Mouse (Mus musculus): ENCODE results near the gene Dnah17.
A peak's percentile ranks its signal among the peaks of the same experiment; 100 is the strongest.

The Dnah17 gene

DNA sequence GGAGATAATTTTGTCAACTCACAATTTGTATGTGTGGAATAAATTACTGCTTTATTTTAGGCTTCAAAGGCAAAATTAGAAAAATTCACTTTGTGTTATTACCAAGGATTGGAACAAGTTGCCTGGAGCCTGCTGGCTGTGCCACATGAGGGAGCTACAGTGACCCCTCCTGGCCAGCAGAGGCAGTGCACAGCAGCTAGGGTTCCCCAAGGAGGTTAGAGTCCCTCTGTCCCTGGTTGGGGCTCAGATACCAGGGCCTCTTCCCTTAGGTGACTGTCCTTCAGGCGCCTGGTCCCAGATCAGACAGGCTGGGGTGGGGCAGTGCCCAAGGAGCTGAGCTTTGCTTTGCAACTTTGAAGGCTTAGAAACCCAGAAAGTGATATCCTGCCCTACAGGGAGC is 108.6 kb downstream of the Dnah17 start:
- DNase-seq (ENCODE audit: low spot score): peak; percentile 35

DNA sequence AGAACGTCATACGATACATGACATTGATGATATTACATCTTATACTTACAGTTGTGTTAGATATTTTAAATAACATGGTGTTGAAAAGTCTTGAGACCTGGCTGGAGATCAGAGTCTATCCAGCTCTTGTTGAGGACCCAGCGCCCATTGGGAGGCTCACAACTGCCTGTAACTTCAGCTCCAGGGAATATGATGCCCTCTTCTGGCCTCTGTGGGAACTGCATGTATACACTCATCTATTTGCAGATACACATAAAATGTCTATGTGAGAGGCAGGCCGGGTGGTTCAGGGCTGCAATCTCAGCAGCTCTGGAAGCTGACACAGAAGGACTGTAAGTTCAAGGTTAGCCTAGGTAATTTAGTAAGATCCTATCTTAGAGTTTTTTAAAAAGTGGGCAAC is 112.1 kb downstream of the Dnah17 start:
- DNase-seq (ENCODE audit: low spot score): no peak

DNA sequence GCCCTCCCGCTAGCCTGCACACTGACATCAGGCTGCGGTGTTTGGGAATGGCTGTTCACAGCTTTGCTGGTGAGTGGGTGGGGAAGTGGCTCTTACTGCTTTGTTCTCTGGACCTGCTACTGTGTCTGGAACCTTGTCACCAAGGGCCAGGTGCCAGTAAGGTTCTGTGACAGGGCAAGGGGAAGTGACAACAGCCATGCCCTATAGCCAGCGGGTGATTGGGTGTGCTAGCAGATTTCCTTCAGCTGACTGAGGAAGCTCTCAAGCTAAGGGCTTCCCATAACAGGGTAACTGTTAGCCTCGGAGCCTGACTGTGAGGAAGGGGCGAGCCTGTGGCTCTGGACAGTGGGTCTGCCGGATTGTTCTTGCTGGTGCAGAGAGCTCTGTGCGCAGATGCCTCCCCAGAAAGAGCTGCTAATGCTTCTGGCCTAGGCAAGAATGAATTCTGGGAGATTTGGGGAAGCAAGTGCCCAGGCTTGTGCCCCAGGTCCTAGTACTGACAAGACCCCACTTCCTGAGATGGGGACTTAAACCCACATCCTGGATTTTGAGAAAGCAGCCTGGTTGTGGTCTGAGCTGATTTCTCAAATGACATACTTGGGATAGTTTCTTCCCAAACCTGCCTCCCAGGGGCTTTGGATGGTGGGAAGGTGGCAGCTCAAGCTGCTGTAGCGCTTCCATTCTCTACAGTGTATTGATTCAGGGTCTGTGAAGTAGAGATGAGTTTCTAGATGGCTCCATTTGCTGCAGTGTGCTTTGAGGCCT is 114.9 kb downstream of the Dnah17 start:
- DNase-seq (ENCODE audit: low spot score): no peak

DNA sequence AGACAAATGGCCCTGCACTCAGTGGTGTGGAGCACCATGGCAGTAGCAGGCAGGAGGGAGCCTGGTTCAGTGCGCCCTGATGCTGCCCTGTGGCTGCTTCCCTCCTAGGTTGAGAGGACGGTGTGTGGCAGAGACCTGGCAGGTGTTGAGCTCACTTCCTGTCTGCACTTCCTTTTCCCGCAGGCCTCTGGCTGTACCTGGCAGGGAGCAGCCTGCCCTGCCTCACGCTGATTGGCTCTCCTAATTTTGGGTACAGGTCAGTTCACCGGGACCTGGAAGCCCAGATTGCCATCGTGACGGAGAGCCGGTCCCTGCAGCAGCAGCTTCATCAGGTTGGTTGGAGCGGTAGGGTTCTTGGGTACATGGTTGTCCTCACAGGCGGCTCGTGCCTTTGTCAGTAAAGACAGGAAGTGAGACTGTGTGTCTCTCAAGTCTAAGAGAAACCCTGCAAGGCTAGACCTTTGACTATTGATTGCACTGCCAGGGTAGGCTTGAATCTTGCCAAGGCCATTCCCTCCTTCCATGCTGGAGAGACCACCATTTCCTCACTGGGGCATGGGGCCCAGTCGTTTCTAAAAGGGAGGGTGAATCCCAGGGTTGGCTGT is 115.9 kb downstream of the Dnah17 start:
- no peak for DNase-seq (ENCODE audit: low spot score)

DNA sequence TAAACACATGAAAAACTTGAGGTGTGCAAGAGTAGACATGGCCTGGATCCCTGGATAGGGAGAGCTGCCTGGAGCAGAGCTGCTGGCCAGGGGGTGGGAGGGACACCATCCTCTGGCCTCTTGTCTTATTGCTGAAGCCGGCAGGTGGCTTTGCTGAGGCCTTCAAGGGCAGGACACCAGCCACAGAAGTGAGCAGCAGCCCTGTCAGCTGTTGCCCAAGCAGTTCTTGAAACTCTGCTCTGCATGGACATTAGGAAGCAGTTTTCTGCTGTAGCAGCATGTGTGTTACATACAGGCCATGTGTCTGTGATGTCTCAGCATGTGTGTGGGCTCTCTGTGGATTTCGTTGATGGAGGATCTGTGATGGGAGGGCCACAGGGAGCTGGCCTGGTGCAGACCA is 117.1 kb downstream of the Dnah17 start:
- DNase-seq (ENCODE audit: low spot score): no peak

DNA sequence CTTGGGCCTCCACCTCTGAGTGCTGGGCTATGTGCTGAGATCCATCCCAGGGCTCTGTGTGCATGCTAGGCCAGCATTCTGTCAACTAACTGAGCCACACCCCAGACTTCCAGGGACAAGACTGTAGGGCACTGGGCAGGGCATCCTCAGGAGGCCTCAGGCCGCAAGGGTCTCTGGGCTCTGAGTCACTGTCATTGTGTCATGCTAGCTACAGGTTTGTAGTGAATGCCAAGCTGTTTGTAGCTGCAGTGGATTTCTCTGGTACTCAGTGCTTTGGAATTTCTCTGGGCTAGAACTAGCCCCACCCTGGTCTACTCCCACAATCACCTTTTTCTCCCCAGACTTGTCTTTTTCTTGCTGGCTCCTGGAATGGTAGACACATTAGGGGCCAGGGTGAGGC is 117.8 kb downstream of the Dnah17 start:
- no peak for DNase-seq (ENCODE audit: low spot score)

DNA sequence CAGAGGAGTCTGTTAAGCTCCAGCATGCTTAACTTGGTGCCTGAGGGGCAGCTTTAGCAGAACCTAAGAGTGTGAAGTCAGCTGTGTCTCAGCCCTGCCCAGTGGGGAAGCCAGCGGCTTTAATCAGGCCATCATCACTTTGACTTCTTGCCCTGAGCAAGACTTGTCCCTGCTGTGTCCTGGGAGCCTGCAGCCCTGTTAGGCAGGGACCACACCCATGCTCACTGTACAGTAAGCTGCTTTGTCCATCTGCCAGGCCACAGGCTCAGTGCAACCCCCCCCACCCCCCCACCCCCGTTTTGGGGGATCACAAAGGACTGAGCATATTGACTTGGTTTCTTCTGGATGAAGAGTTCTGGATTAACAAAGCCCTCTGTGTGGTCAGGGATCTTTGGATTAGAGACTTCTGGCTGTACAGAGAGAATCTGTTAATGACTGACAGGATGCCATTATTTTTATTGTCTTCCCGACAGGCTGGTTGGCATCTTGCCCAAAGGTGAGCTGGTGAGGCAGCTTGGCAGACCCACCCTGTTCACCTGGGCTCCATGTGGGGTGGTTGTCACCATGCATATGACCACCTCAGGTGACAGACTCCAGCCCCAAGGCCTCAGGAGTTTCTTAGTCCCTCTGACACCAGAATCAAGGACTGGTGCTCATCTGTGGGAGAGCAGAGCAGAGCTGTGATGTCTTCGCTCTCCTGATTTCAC is 120.4 kb downstream of the Dnah17 start:
- DNase-seq (ENCODE audit: low spot score): no peak

DNA sequence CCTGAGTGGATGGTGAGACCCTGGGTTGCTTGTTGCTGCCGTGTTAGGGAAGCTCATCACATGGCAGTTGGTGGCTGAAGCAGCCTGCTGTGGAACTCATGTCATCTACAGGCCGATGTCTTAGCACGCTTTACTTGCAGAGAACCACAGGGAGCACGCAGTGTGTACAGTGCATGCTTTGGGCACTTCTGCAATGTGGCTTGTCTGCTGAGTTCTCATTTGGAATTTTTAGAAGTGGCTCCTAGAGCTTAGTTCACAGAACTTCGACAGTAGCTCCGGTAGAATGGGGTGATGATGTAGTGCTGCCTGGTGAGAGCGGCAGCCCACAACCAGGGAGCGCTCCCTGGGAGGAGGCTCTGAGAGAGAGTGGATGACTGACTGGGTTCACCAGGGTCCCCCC is 121.6 kb downstream of the Dnah17 start:
- DNase-seq (ENCODE audit: low spot score): no peak

DNA sequence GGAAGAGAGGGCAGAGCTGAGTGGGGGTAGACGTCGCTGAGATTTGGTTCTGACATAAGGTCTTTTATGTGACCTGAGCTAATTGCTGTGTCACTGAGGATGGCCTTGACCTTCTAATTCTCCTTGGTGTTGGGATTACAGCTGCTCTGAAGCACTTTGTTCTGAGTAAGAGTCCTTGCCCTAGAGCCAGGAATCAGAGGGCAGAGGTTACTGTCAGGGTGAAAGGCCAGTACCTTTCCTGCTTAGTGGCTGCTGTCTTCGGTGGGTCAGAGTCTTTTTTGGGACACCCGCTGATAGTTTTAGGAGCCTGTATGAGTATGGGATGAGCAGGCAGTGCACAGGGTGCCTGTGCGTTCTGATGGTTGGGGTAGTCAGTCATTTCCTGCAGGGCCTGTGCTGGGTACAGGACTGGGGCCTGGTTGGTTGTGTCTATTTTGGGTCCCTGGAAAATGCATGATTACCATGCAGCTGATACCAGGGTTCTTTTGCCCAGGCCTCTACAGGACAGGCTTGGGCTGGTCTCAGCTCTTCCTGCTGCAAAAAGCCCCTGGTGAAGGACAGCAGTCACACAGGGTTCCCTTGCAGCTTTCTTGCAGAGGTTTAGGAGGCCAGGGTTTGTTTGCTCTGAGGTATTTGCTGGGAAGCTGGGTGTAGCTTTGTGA is 122.2 kb downstream of the Dnah17 start:
- DNase-seq (ENCODE audit: low spot score): no peak

DNA sequence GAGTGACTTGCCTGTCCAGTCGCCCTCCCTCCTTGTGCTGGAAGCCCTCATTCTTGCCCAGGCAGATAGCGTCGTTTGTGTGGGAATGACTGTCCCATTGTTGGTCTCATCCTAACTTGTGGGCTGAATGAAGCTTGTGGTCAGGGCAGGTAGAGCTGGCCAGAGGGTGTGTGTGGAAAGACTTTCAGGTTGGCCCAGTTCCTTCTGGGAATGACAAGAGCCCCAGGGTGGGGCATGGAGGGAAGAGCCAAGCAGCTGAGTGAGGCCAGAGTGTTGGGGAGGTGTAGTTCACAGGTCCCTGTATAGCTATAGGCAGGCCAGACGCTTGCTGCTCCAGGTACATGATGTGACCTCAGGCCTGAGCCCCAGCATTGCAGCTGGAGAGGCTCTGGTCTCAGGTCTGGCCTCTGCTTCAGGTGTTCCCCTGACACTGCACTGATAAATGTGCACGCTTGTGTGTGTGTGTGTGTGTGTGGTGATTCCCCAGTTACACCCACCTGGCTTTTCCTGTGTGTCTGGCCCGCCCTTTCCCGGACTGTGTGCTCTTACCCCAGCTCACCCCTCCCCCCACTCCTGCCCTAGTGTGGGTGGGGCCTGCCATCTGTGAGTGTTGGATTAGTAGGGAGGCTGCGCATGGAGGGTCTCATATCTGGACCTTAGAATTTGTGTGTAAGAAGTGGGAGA is 122.8 kb downstream of the Dnah17 start:
- no peak for DNase-seq (ENCODE audit: low spot score)

DNA sequence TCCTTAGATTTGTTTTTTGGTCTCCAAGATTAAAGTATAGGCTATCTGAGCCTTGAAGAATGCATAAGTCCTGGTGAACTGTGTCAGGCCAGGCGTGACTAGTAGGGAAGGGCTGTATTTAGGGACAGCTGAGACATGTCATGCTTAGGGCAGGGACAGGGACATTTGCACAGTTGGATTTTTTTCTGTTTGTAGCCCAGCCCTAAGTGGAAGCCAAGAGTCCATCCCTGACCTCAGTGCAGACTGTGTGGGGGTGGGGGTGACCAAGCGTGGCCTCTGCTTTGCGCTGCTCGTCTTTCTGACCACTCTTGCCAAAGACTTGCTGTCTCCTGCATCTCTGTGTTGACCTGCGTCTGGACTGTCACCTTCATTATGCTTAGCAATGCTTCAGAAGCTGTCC is 126.2 kb downstream of the Dnah17 start:
- DNase-seq (ENCODE audit: low spot score): no peak

DNA sequence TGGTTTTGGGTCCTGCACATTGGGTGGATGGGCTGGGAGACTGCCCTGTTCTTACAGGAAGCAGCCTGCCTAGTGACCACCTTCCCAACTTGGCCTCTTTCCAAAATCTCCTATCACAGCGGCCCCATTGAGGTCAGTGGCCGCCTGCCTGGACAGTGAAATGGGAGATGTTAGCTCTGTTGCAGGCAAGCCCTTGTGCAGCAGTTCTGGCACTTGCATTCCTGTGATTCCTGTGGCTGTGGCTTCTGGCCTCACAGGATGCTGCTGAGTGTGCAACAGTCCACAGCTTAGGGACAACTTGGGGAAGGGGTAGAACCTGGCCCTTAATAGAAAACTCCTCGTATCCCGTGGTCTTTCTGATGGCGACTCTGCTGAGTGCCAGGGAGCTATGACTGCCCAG is 126.7 kb downstream of the Dnah17 start:
- no peak for DNase-seq (ENCODE audit: low spot score)

DNA sequence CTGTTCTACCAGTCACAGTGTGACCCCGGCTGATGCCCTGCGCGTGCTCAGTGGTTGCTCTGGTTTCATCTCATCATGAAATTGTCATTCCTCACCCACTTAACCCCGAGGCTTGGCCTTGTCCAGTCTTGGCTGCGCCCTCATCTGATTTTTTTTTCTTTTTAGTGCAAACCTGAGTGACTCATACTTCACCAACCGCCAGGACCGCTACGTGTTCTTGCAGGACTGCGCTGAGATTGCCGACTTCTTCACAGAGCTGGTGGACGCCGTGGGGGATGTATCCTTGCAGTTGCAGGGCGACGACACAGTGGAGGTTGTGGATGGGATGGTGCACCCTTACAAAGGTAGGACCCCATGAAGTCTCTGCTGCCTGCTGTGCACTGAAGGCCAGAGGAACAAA is 127.3 kb downstream of the Dnah17 start:
- no peak for DNase-seq (ENCODE audit: low spot score)

DNA sequence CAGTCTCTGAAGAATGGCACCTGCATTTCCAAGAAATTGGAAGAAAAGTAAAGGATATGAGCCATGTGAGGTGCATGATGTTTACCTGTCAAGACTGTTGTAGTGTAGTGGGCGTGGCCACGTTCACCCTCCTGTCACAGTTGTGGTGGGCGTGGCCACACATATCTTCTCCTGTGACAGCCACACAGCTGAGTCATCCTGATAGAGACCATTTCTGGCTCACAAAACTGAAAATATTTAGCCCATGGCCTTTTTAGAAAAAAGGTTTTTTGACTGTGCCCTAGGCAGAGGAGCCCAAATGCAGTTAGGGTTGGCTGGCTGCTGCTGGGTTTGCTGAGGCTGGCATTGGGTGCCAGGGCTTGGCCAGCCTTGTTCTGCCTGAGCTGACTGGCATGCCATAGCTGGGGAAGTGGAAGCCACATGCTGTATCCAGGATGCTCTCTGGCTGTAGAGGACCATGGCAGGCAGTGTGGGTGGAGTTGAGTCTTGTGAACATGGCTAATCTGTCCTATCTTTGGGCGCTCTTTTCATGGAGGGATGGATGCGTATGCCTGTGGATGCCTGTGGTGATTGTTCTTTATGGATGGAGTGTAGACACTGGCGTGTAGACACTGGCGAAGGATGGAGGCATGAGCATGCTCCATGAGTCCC is 129.7 kb downstream of the Dnah17 start:
- no peak for DNase-seq (ENCODE audit: low spot score)

DNA sequence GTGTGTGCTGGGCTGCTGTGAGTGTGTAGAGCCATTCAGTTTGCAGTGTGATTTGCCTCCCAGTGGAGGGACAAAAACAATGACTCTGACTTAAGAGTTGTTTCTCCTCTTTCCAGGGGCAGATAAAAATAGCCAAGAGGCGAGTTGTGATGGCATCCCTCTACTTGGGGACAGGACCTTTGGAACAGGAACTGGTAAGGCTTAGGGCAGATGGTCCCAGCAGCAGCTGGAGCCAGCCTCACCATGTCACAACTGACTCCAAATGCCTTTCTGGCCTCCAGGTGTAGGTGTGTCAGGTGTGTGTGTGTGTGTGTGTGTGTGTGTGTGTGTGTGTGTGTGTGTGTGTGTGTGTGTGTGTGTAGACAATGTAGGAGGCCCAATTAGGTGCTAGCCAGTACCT is 130.4 kb downstream of the Dnah17 start:
- DNase-seq (ENCODE audit: low spot score): no peak

DNA sequence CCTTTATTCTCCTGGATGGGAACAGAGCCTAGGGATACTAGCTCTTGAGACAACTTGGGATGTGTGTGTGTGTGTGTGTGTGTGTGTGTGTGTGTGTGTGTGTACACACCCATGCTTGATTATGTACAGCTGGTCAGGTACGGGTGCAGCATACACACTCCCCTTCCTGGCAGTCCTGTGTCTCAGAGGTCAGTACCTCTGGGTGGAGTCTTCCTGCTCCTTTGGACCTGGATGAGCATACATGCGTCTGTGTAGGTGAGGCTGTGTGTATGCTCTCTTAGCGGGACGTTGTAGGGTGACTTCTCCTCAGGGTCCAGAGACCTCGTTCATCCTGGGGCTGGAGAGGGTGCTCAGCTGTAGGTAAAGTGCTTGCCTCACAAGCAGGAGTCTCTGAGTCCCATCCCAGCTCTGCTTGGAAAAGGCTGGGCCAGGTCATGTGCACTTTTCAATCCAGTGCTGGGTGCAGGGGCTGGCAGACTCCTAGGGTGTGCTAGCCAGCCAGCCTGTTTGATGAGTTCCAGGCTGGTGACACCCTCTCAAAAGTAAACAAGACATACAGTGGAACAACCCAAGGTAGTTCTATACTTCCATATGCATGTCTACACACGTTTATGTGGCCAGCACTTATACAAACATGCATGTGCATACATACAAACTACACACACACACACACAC is 131.0 kb downstream of the Dnah17 start:
- no peak for DNase-seq (ENCODE audit: low spot score)

DNA sequence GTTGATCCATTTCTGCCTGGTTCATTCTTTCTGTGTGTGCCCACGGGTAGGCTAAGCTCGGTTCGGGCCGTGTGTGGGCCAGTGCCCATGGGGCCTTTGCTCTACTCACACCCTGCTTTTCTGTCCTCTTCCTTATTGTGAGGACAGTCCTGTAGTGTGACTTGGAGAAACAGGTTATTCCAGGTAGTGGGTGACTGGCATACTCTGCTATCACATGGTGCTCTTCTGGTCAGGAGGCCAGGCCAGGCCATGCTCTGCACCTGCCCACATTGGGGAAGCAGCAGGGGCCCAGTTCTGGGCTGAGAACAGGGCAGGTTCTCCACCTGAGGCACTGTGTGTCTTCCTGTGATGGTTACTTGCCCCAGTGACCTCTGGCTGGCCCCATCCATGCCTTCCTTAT is 132.1 kb downstream of the Dnah17 start:
- DNase-seq (ENCODE audit: low spot score): no peak

DNA sequence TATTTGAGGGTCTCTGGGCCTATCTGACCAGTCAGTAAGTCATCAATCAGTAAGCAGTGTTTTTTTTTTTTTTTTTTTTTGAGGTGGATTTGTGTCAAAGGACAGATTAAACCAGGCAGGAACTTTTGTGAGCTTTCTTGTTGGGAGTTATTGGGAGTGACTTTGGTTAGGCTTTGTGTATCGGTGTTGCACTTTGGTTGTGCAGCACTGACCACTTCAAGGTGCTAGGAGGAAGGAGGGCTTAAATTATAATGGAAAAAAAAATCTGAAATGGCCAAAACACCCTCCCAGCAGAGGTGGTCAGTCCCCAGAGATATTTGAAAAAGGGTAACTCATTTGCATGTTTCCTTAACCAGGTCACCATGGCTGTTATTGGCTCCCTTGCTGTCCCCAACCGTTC is 133.3 kb downstream of the Dnah17 start:
- no peak for DNase-seq (ENCODE audit: low spot score)

DNA sequence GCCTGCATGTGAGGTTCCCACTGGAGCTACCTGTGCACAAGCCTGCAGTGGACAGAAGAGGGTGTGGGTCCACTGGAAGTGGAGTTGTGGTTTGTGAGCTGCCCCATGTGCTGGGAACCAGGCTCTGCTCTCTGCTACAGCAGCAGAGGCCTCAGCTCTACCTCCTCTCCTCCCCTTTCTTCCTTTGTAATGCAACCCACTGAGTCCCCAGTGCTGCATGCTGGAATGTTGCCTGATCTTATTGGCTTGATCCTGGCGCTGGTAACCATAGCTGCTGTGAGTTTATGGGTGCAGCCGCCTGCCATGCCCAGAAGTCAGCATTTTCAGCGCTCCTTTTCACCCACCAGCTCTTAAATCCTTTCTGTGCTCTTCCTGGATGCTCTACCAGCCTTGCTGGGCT is 134.4 kb downstream of the Dnah17 start:
- no peak for DNase-seq (ENCODE audit: low spot score)

DNA sequence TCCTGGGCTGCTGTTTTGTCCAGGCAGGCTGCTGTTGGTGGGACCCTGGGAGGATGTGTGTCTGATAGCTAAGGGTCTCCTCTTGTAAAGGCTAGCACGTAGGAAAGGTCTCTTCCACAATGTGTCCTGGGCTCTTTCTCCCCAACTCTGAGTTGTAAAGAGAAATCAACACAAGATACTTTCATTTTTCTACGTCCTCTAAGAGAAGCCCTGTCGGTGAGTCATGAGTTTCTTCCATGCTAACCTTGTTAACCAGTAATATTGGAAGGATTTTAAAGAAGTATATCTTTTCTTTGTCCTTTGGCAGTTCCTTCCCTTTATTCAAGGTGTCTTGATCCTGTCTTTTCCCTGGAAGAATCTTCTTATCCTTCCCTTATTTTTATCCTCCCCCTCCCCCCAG is 134.8 kb downstream of the Dnah17 start:
- no peak for DNase-seq (ENCODE audit: low spot score)

DNA sequence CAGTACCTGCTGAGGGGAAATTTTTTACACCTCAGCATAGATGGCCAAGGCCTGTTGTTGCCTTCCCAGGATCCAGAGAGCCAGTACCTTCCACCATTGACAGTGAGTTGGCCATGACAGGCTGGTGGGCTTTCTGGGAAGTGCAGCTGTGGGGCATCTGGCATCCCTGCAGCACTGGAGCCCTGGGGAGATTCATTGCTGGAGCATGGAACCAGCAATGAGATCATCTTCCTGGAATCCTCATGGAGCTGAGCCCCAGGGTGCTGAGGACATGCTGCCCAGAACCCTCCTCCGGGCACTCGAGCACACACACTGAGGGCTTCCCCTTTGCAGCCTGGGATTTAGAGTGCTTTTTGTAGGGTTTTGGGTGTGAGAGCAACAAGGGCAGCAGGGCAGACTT is 135.2 kb downstream of the Dnah17 start:
- DNase-seq (ENCODE audit: low spot score): no peak

Measured in ovary, adult 18-20 months (tissue).